Mouse (Mus musculus) lung, embryonic 16.5 days (tissue): ENCODE data around the gene Olfr906. TPM values are rescaled to one million over a fixed set of nuclear protein-coding genes. Genes with fewer than 3 reads are reported as not detected.

Experiments used
- polyA plus RNA-seq: library from polyadenylated mRNA; unstranded; fragments of >200 nt; fragmentation: Nextera tagmentation; extraction: Ambion mirVana; gene quantifications from 2 replicates; pipeline ENCODE4 v1.2.1, GENCODE M21; 2015

Gene Olfr906
- polyA plus RNA-seq, 1 experiment from 2014 or later, result not detected

Other genes with a start within 250 kb of the Olfr906 start
- gene Olfr143, start 234.3 kb upstream of the Olfr906 start, polyA plus RNA-seq, result not detected in 2 replicates
- gene Olfr895, start 219.2 kb upstream of the Olfr906 start, polyA plus RNA-seq, result not detected in 2 replicates
- gene Olfr896-ps1, start 196.0 kb upstream of the Olfr906 start, polyA plus RNA-seq, result not detected in 2 replicates
- not detected in 2 replicates for gene Olfr25, start 158.0 kb upstream of the Olfr906 start, polyA plus RNA-seq
- not detected in 2 replicates for gene Olfr898, start 138.7 kb upstream of the Olfr906 start, polyA plus RNA-seq
- not detected in 2 replicates for gene Olfr250, start 120.2 kb upstream of the Olfr906 start, polyA plus RNA-seq
- gene Olfr251, start 110.0 kb upstream of the Olfr906 start, polyA plus RNA-seq, result not detected in 2 replicates
- gene Olfr147, start 85.4 kb upstream of the Olfr906 start, polyA plus RNA-seq, result not detected in 2 replicates
- not detected in 2 replicates for gene Olfr901, start 57.6 kb upstream of the Olfr906 start, polyA plus RNA-seq
- not detected in 2 replicates for gene Olfr902, start 39.4 kb upstream of the Olfr906 start, polyA plus RNA-seq
- gene Olfr904, start 23.9 kb upstream of the Olfr906 start, polyA plus RNA-seq, result not detected in 2 replicates
- not detected in 2 replicates for gene Olfr905, start 16.0 kb upstream of the Olfr906 start, polyA plus RNA-seq
- gene Olfr907, start 8.7 kb downstream of the Olfr906 start, polyA plus RNA-seq, result not detected in 2 replicates
- not detected in 2 replicates for gene Olfr911-ps1, start 34.5 kb downstream of the Olfr906 start, polyA plus RNA-seq
- not detected in 2 replicates for gene Olfr910, start 50.8 kb downstream of the Olfr906 start, polyA plus RNA-seq
- gene Olfr912, start 93.1 kb downstream of the Olfr906 start, polyA plus RNA-seq, result not detected in 2 replicates
- gene Olfr913, start 105.7 kb downstream of the Olfr906 start, polyA plus RNA-seq, result not detected in 2 replicates
- gene Olfr914, start 118.0 kb downstream of the Olfr906 start, polyA plus RNA-seq, result not detected in 2 replicates
- not detected in 2 replicates for gene Olfr916, start 172.8 kb downstream of the Olfr906 start, polyA plus RNA-seq
- not detected in 2 replicates for gene Olfr917, start 178.8 kb downstream of the Olfr906 start, polyA plus RNA-seq
- not detected in 2 replicates for gene Olfr918, start 187.5 kb downstream of the Olfr906 start, polyA plus RNA-seq
- not detected in 2 replicates for gene Olfr919, start 216.6 kb downstream of the Olfr906 start, polyA plus RNA-seq
- gene Vwa5a, start 231.2 kb downstream of the Olfr906 start, polyA plus RNA-seq, result 21.1 and 25.4 TPM in 2 replicates